Mouse (Mus musculus) heart, embryonic 16.5 days (tissue): ENCODE measurements around the gene Flrt1. TPM values are rescaled to one million over a fixed set of nuclear protein-coding genes. Genes with fewer than 3 reads are reported as not detected.

ENCODE experiments used
- ATAC-seq: fragments of 200-750 bp; cut with Nextera tagmentation; replicated peaks from 2 replicates; pipeline ENCODE4 v1.8.0; 2017; ENCODE audit warnings: moderate number of reproducible peaks; ENCODE audit not compliant: insufficient read depth, low FRiP score; ENCODE audit errors: extremely low read depth
- H3K27ac ChIP-seq: fragments of 300-500 bp; sonication (generic); 2 replicates; pipeline ENCODE4 v1.5.1; 2014; ENCODE audit warnings: mild to moderate bottlenecking, low read length, control low read depth, moderate library complexity
- H3K27me3 ChIP-seq: fragments of 300-500 bp; sonication (generic); 2 replicates; pipeline ENCODE4 v1.6.1; 2014; ENCODE audit warnings: low read length, mixed read lengths; ENCODE audit not compliant: control insufficient read depth, insufficient read depth
- H3K36me3 ChIP-seq: fragments of 300-500 bp; sonication (generic); 2 replicates; pipeline ENCODE4 v1.6.1; 2014; ENCODE audit not compliant: control insufficient read depth, insufficient read depth
- H3K4me1 ChIP-seq: fragments of 300-500 bp; sonication (generic); 2 replicates; pipeline ENCODE4 v1.6.1; 2014; ENCODE audit warnings: low read length, mixed read lengths; ENCODE audit not compliant: control insufficient read depth, insufficient read depth
- H3K4me2 ChIP-seq: fragments of 300-500 bp; sonication (generic); 2 replicates; pipeline ENCODE4 v1.6.1; 2014; ENCODE audit warnings: low read depth, mild to moderate bottlenecking, control low read depth, low read length
- H3K4me3 ChIP-seq: fragments of 300-500 bp; sonication (generic); 2 replicates; pipeline ENCODE4 v1.5.1; 2014; ENCODE audit warnings: mild to moderate bottlenecking, control low read depth, low read length
- H3K9ac ChIP-seq: fragments of 300-500 bp; sonication (generic); 2 replicates; pipeline ENCODE4 v1.6.1; 2014; ENCODE audit warnings: low read length, control low read depth
- H3K9me3 ChIP-seq: fragments of 300-500 bp; sonication (generic); replicated peaks from 2 replicates; pipeline ENCODE4 v1.6.1; 2016; ENCODE audit warnings: low read length; ENCODE audit not compliant: control insufficient read depth
- WGBS: fragments of 180-500 bp; shearing (Covaris S2); extraction: QIAGEN DNeasy Blood & Tissue Kit; methylation state at CpG from one replicate; pipeline ENCODE4 v1.1.7; 2014; 5-methylcytosine and 5-hydroxymethylcytosine counted together
- polyA plus RNA-seq: library from polyadenylated mRNA; unstranded; fragments of >200 nt; fragmentation: Nextera tagmentation; extraction: Ambion mirVana; gene quantifications from 2 replicates; pipeline ENCODE4 v1.2.1, GENCODE M21; 2015

The Flrt1 gene
- polyA plus RNA-seq: 1.6 and 1.9 TPM in 2 replicates

GRCm38 (mm10) chr19:7105544-7105943, at the start of gene Flrt1:
Gene Flrt1, minus strand, starts transcription at chr19:7105729.
- no peak for ATAC-seq
- H3K27ac ChIP-seq: no peak within 1 kb of the TSS
- no peaks in the 10 kb centered on the region for H3K9me3 ChIP-seq
- no peak within 1 kb of the TSS for H3K9ac ChIP-seq
- H3K27me3 ChIP-seq: no peaks in the 10 kb centered on the region
- no peak within 1 kb of the TSS for H3K4me3 ChIP-seq
- no peaks in the 10 kb centered on the region for H3K36me3 ChIP-seq
- H3K4me1 ChIP-seq: peaks cover 26% of the 10 kb centered on the region
- WGBS: 67% methylated on average over 9 of the region's 9 CpGs
- H3K4me2 ChIP-seq: no peak within 1 kb of the TSS

- no peak overlapping the region for H3K4me2 ChIP-seq
- H3K4me3 ChIP-seq: no peak overlapping the region
- no peaks in the 10 kb centered on the region for H3K27me3 ChIP-seq
- no peak for ATAC-seq
- H3K36me3 ChIP-seq: no peaks in the 10 kb centered on the region
- no peak overlapping the region for H3K9ac ChIP-seq
- H3K27ac ChIP-seq: no peak overlapping the region
- H3K4me1 ChIP-seq: peaks cover 26% of the 10 kb centered on the region
- no peaks in the 10 kb centered on the region for H3K9me3 ChIP-seq
- WGBS: 72% methylated on average over 6 of the region's 6 CpGs
Observed at GRCm38 (mm10) chr19:7155196-7155595, 49.7 kb upstream of the Flrt1 start.

- no peaks in the 10 kb centered on the region for H3K9me3 ChIP-seq
- H3K27ac ChIP-seq: no peak overlapping the region
- 32% methylated on average over 7 of the region's 7 CpGs for WGBS
- H3K4me3 ChIP-seq: no peak overlapping the region
- ATAC-seq: 0 out of 2 replicates have a peak, but pooled peaks have one; percentile 23
- H3K4me2 ChIP-seq: no peak overlapping the region
- no peak overlapping the region for H3K9ac ChIP-seq
- H3K27me3 ChIP-seq: no peaks in the 10 kb centered on the region
- peaks cover 28% of the 10 kb centered on the region for H3K4me1 ChIP-seq
- no peaks in the 10 kb centered on the region for H3K36me3 ChIP-seq
Observed at GRCm38 (mm10) chr19:7153232-7153631, 47.7 kb upstream of the Flrt1 start.

- Histone ChIP-seq H3K27me3 (no peaks in the 10 kb centered on the region), H3K4me3 (no peak overlapping the region), H3K9ac (no peak overlapping the region), H3K4me1 (peaks cover 26% of the 10 kb centered on the region), H3K9me3 (no peaks in the 10 kb centered on the region), H3K4me2 (no peak overlapping the region), H3K36me3 (no peaks in the 10 kb centered on the region), H3K27ac (no peak overlapping the region)
- ATAC-seq: no peak
- 88% methylated on average over 6 of the region's 6 CpGs for WGBS
Observed at GRCm38 (mm10) chr19:7151927-7152653, 46.6 kb upstream of the Flrt1 start.

GRCm38 (mm10) chr19:7151300-7151926, 45.9 kb upstream of the Flrt1 start:
- Histone ChIP-seq H3K4me1 (peaks cover 21% of the 10 kb centered on the region), H3K9ac (0 out of 2 replicates have a peak overlapping the region, but pooled peaks have one; percentile 16), H3K9me3 (no peaks in the 10 kb centered on the region), H3K4me2 (no peak overlapping the region), H3K36me3 (no peaks in the 10 kb centered on the region), H3K27ac (no peak overlapping the region), H3K4me3 (no peak overlapping the region), H3K27me3 (no peaks in the 10 kb centered on the region)
- no peak for ATAC-seq
- 76% methylated on average over 7 of the region's 7 CpGs for WGBS

- Histone ChIP-seq H3K9me3 (no peaks in the 10 kb centered on the region), H3K27me3 (peaks cover 5% of the 10 kb centered on the region; the same call in 1 of the 2 replicates), H3K4me1 (peaks cover 25% of the 10 kb centered on the region), H3K4me2 (no peak overlapping the region), H3K4me3 (no peak overlapping the region), H3K36me3 (no peaks in the 10 kb centered on the region), H3K27ac (no peak overlapping the region), H3K9ac (no peak overlapping the region)
- WGBS: 67% methylated on average over 7 of the region's 7 CpGs
- no peak for ATAC-seq
Observed at GRCm38 (mm10) chr19:7149158-7149685, 43.7 kb upstream of the Flrt1 start.

- no peaks in the 10 kb centered on the region for H3K36me3 ChIP-seq
- H3K9me3 ChIP-seq: no peaks in the 10 kb centered on the region
- H3K9ac ChIP-seq: no peak overlapping the region; the same call in 1 of the 2 replicates
- H3K4me2 ChIP-seq: no peak overlapping the region
- H3K27me3 ChIP-seq: peaks cover 5% of the 10 kb centered on the region; the same call in 1 of the 2 replicates
- H3K27ac ChIP-seq: no peak overlapping the region
- 69% methylated on average over 8 of the region's 8 CpGs for WGBS
- peaks cover 30% of the 10 kb centered on the region for H3K4me1 ChIP-seq
- no peak overlapping the region for H3K4me3 ChIP-seq
- ATAC-seq: no peak
Observed at GRCm38 (mm10) chr19:7148541-7149085, 43.1 kb upstream of the Flrt1 start.

- H3K4me1 ChIP-seq: peaks cover 31% of the 10 kb centered on the region
- peaks cover 5% of the 10 kb centered on the region; the same call in 1 of the 2 replicates for H3K27me3 ChIP-seq
Observed at GRCm38 (mm10) chr19:7148096-7148495, 42.6 kb upstream of the Flrt1 start.

GRCm38 (mm10) chr19:7146376-7146775, 40.8 kb upstream of the Flrt1 start:
- H3K4me1 ChIP-seq: peaks cover 37% of the 10 kb centered on the region

More at GRCm38 (mm10) chr19:7148096-7148495, 42.6 kb upstream of the Flrt1 start:
- H3K9me3 ChIP-seq: no peaks in the 10 kb centered on the region
- H3K27ac ChIP-seq: no peak overlapping the region
- H3K4me2 ChIP-seq: no peak overlapping the region
- H3K9ac ChIP-seq: no peak overlapping the region
- no peak overlapping the region for H3K4me3 ChIP-seq
- no peaks in the 10 kb centered on the region for H3K36me3 ChIP-seq
- no peak for ATAC-seq
- WGBS: 47% methylated on average over 4 of the region's 4 CpGs

More at GRCm38 (mm10) chr19:7146376-7146775, 40.8 kb upstream of the Flrt1 start:
- no peak overlapping the region for H3K4me2 ChIP-seq
- no peak overlapping the region for H3K27ac ChIP-seq
- peaks cover 5% of the 10 kb centered on the region; the same call in 1 of the 2 replicates for H3K27me3 ChIP-seq
- no peak overlapping the region for H3K9ac ChIP-seq
- no peaks in the 10 kb centered on the region for H3K36me3 ChIP-seq
- no peak overlapping the region for H3K4me3 ChIP-seq
- WGBS: 60% methylated on average over 13 of the region's 13 CpGs
- no peak for ATAC-seq
- H3K9me3 ChIP-seq: no peaks in the 10 kb centered on the region
